Mouse (Mus musculus): Measurements from ENCODE around the gene Olfr619.

GRCm38 (mm10) chr7:103607425-103607824 is 7.0 kb downstream of the Olfr619 start:
- no peak for TF ChIP-seq CTCF (IDR thresholded peaks at IDR 0.05; ENCODE audit: low read depth, low read length)
- no peak for TF ChIP-seq EP300 (IDR thresholded peaks at IDR 0.05; ENCODE audit: insufficient read depth, low read depth, low read length)
